Mouse (Mus musculus) cerebellum, postnatal 14 days (tissue): ENCODE results near the gene Gm10840.

ENCODE experiments used
- DNase-seq, 2 experiments: peaks; one replicate each; pipeline ENCODE4 v3.0.0; 2021; ENCODE audit warnings: mixed read lengths in 2 of 2

Gm10840 gene

GRCm38 (mm10) chr11:106159921-106160840 lies 469 bp upstream of the Gm10840 start:
- peak; percentile 85 to 89 for DNase-seq

- peak in 1 of 2 experiments; percentile 41 for DNase-seq
Observed at GRCm38 (mm10) chr11:106162237-106162636, 1.6 kb downstream of the Gm10840 start.

GRCm38 (mm10) chr11:106163546-106163945 lies 2.9 kb downstream of the Gm10840 start:
- DNase-seq: no peak

- no peak for DNase-seq
Observed at GRCm38 (mm10) chr11:106164601-106165180, 4.0 kb downstream of the Gm10840 start.

- no peak for DNase-seq
Observed at GRCm38 (mm10) chr11:106167435-106167834, 6.8 kb downstream of the Gm10840 start.

GRCm38 (mm10) chr11:106170807-106171206 lies 10.2 kb downstream of the Gm10840 start:
- peak in 1 of 2 experiments; percentile 59 for DNase-seq

- no peak for DNase-seq
Observed at GRCm38 (mm10) chr11:106173228-106173627, 12.6 kb downstream of the Gm10840 start.

GRCm38 (mm10) chr11:106174372-106174771 lies 13.7 kb downstream of the Gm10840 start:
- DNase-seq: peak; percentile 54 to 58

GRCm38 (mm10) chr11:106175081-106175480 lies 14.4 kb downstream of the Gm10840 start:
- DNase-seq: peak; percentile 50 to 56

GRCm38 (mm10) chr11:106176372-106176771 lies 15.7 kb downstream of the Gm10840 start:
- DNase-seq: no peak

- DNase-seq: no peak
Observed at GRCm38 (mm10) chr11:106178036-106178782, 17.6 kb downstream of the Gm10840 start.

GRCm38 (mm10) chr11:106179711-106180448 lies 19.2 kb downstream of the Gm10840 start:
- peak in 1 of 2 experiments; percentile 28 for DNase-seq

GRCm38 (mm10) chr11:106180449-106180801 lies 19.8 kb downstream of the Gm10840 start:
- DNase-seq: no peak

- no peak for DNase-seq
Observed at GRCm38 (mm10) chr11:106187326-106187725, 26.7 kb downstream of the Gm10840 start.

- DNase-seq: no peak
Observed at GRCm38 (mm10) chr11:106191716-106192115, 31.1 kb downstream of the Gm10840 start.

- DNase-seq: no peak
Observed at GRCm38 (mm10) chr11:106192241-106192640, 31.6 kb downstream of the Gm10840 start.

- DNase-seq: peak in 1 of 2 experiments; percentile 21
Observed at GRCm38 (mm10) chr11:106192657-106193370, 32.2 kb downstream of the Gm10840 start.

GRCm38 (mm10) chr11:106193371-106194154 lies 32.9 kb downstream of the Gm10840 start:
- DNase-seq: peak; percentile 97 to 98

- DNase-seq: no peak
Observed at GRCm38 (mm10) chr11:106194155-106194541, 33.5 kb downstream of the Gm10840 start.

GRCm38 (mm10) chr11:106194891-106195290 lies 34.2 kb downstream of the Gm10840 start:
- DNase-seq: no peak

- DNase-seq: no peak
Observed at GRCm38 (mm10) chr11:106195341-106195740, 34.7 kb downstream of the Gm10840 start.
